11 mouse cellular contexts compared by ENCODE assay signal in genomic region chr2:163285335-163285734, GRCm38 (mm10).
DNase-seq lines count a peak whose midpoint lies in the region; ATAC-seq lines count a peak whose summit lies in the region.
"Had no signal": no experiment of that assay in that cellular context is flagged by ENCODE, and none has a peak within 500 bp of the region (broad histone marks: within the 10 kb centered on the region; RNA-seq: fewer than 3 reads in every experiment).

No protein-coding gene starts in this region.

- ATAC-seq in heart, embryonic 13.5 days (ENCODE audit: extremely low read depth, insufficient number of reproducible peaks, low FRiP score, low TSS enrichment) = no peak
- no peak for ATAC-seq in limb, embryonic 12.5 days (ENCODE audit: insufficient number of reproducible peaks, insufficient read depth, low FRiP score, low TSS enrichment, low read depth)
- no peak for ATAC-seq in midbrain, embryonic 13.5 days
- ATAC-seq: forebrain, embryonic 13.5 days; lung, postnatal 0 days had no signal

- 0 out of 2 replicates have a peak overlapping the region, but pooled peaks have one; percentile 25 for H3K27ac ChIP-seq in heart, embryonic 13.5 days (replicated peaks)
- 0 out of 2 replicates have a peak overlapping the region, but pooled peaks have one; percentile 17 for H3K27ac ChIP-seq in limb, embryonic 12.5 days
- H3K27ac ChIP-seq in limb, embryonic 10.5 days = no peak overlapping the region
- peak overlapping the region; percentile 74 for H3K27ac ChIP-seq in midbrain, embryonic 13.5 days

- H3K4me3 ChIP-seq in heart, embryonic 13.5 days = peak overlapping the region; percentile 31
- H3K4me3 ChIP-seq in limb, embryonic 12.5 days (replicated peaks) = no peak overlapping the region
- no peak overlapping the region for H3K4me3 ChIP-seq in limb, embryonic 10.5 days
- H3K4me3 ChIP-seq in midbrain, embryonic 13.5 days (replicated peaks) = no peak overlapping the region
- H3K4me3 ChIP-seq: forebrain, embryonic 13.5 days had no signal

- H3K4me2 ChIP-seq in heart, embryonic 13.5 days = peak overlapping the region; percentile 64
- H3K4me2 ChIP-seq in limb, embryonic 12.5 days = peak overlapping the region; percentile 24
- H3K4me2 ChIP-seq in midbrain, embryonic 13.5 days (replicated peaks) = no peak overlapping the region
- H3K4me2 ChIP-seq: forebrain, embryonic 13.5 days had no signal

- WGBS in heart, embryonic 13.5 days = 10% methylated on average over 9 of the region's 9 CpGs
- 16% methylated on average over 9 of the region's 9 CpGs for WGBS in limb, embryonic 12.5 days
- WGBS in limb, embryonic 10.5 days = 50% methylated on average over 9 of the region's 9 CpGs
- 75% methylated on average over 9 of the region's 9 CpGs for WGBS in midbrain, embryonic 13.5 days

- H3K27me3 ChIP-seq in heart, embryonic 13.5 days (replicated peaks) = peaks cover 10% of the 10 kb centered on the region
- H3K27me3 ChIP-seq in limb, embryonic 12.5 days = peaks cover 52% of the 10 kb centered on the region
- peaks cover 72% of the 10 kb centered on the region for H3K27me3 ChIP-seq in limb, embryonic 10.5 days (ENCODE audit: low read depth, poor library complexity, severe bottlenecking)
- H3K27me3 ChIP-seq in midbrain, embryonic 13.5 days = peaks cover 15% of the 10 kb centered on the region; the same call in 1 of the 2 replicates

- no peak for DNase-seq in heart, postnatal 36 days
- DNase-seq in limb, embryonic 10.5 days (ENCODE audit: low spot score) = no peak
- DNase-seq in MEL-GATA-1-ER (ENCODE audit: extremely low read depth, low read depth) = peak; percentile 33
- DNase-seq in urinary bladder, adult 18-20 months (ENCODE audit: low spot score in 2 of 2) = no peak
- no peak for DNase-seq in left cerebral cortex, adult 9 months (ENCODE audit: low spot score in 2 of 2)
- DNase-seq: thymus, adult 2 months had no signal

- no peak overlapping the region; the same call in 1 of the 2 replicates for H3K9ac ChIP-seq in heart, embryonic 13.5 days
- no peak overlapping the region for H3K9ac ChIP-seq in limb, embryonic 12.5 days (replicated peaks)
- H3K9ac ChIP-seq in midbrain, embryonic 13.5 days (replicated peaks) = no peak overlapping the region
- H3K9ac ChIP-seq: forebrain, embryonic 13.5 days had no signal

- H3K36me3 ChIP-seq in heart, embryonic 13.5 days = no peaks in the 10 kb centered on the region
- H3K36me3 ChIP-seq in limb, embryonic 12.5 days = no peaks in the 10 kb centered on the region
- no peaks in the 10 kb centered on the region for H3K36me3 ChIP-seq in limb, embryonic 10.5 days
- H3K36me3 ChIP-seq in midbrain, embryonic 13.5 days = no peaks in the 10 kb centered on the region

- intact Hi-C loops in heart, postnatal 36 days (cut with DNase I) = loop anchor here (5.0 kb wide), 1 partner anchor 117 kb away; no protein-coding TSS in a partner anchor

- no peaks in the 10 kb centered on the region for H3K9me3 ChIP-seq in heart, embryonic 13.5 days
- no peaks in the 10 kb centered on the region for H3K9me3 ChIP-seq in limb, embryonic 12.5 days
- no peaks in the 10 kb centered on the region for H3K9me3 ChIP-seq in limb, embryonic 10.5 days (replicated peaks)
- no peaks in the 10 kb centered on the region for H3K9me3 ChIP-seq in midbrain, embryonic 13.5 days
- H3K9me3 ChIP-seq: forebrain, embryonic 13.5 days had no signal

- H3K4me1 ChIP-seq in heart, embryonic 13.5 days = peaks cover 35% of the 10 kb centered on the region
- peaks cover 46% of the 10 kb centered on the region for H3K4me1 ChIP-seq in limb, embryonic 12.5 days (replicated peaks)
- peaks cover 45% of the 10 kb centered on the region for H3K4me1 ChIP-seq in limb, embryonic 10.5 days
- H3K4me1 ChIP-seq in midbrain, embryonic 13.5 days (replicated peaks) = peaks cover 46% of the 10 kb centered on the region
